In the genomic region with DNA sequence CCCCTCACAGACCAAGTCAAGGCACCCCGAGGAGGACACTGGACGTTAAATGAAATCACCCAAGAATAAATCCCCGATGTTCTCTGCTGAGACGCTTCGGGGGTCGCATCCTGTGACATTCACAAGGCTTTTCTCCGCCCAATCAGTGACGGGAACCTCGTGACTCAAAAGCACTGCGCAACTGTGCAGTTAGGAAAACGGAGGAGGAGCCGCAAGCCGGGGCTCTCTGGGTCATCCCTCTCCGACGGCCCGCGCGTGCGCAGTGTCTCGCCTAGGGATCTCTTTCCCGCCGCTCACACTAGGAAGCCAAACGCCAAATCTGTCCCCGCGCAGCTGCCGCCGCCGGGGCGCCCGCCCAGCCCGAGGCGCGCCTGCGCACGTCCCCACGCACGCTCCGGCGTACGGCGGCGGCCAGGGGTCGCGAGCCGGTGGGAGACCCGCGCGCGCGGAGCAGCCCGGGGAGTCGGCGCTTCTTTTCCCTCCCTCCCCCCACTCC, we compare ENCODE assay signal across 8 mouse cellular contexts. TPM values are rescaled to one million over a fixed set of nuclear protein-coding genes. Genes with fewer than 3 reads are reported as not detected.
DNase-seq lines count a peak whose midpoint lies in the region; ATAC-seq and TF ChIP-seq lines count a peak whose summit lies in the region.

A gene (plus strand): TSS at position 363 of the 496 bp plus-strand sequence.

- H3K27me3 ChIP-seq in E14TG2a.4 (ENCODE audit: insufficient read depth, low read length): no peaks in the 10 kb centered on the region
- H3K27me3 ChIP-seq in forebrain, embryonic 12.5 days: no peaks in the 10 kb centered on the region
- no peaks in the 10 kb centered on the region for H3K27me3 ChIP-seq in heart, postnatal 0 days (ENCODE audit: control insufficient read depth, insufficient read depth, low read length)
- H3K27me3 ChIP-seq in liver, embryonic 16.5 days (ENCODE audit: control insufficient read depth, insufficient read depth, low read depth, low read length): no peaks in the 10 kb centered on the region
- H3K27me3 ChIP-seq in neural tube, embryonic 13.5 days: no peaks in the 10 kb centered on the region
- no peaks in the 10 kb centered on the region for H3K27me3 ChIP-seq in testis, adult 2 months (ENCODE audit: control insufficient read depth, insufficient read depth, low read length)

- peak; percentile 84 for TF ChIP-seq POLR2A in testis, adult 2 months (IDR thresholded peaks at IDR 0.05; ENCODE audit: control insufficient read depth, low read depth, low read length)

- TF ChIP-seq CTCF in E14TG2a.4 (conservative IDR thresholded peaks at IDR 0.05; ENCODE audit: low read length): no peak
- TF ChIP-seq CTCF in heart, postnatal 0 days (IDR thresholded peaks at IDR 0.05; ENCODE audit: low read depth): no peak
- TF ChIP-seq CTCF in testis, adult 2 months (IDR thresholded peaks at IDR 0.05; ENCODE audit: control insufficient read depth, insufficient read depth, insufficient replicate concordance, low read depth, low read length): no peak

- peak; percentile 96 for DNase-seq in c-Kit-positive CD71-positive TER-119-positive erythroid progenitor cells, embryonic 14.5 days (ENCODE audit: low spot score)
- DNase-seq in heart, postnatal 0 days (ENCODE audit: low spot score): peak; percentile 99
- DNase-seq in kidney, postnatal 4 days: peak; percentile 98 to 99

- ATAC-seq in forebrain, embryonic 12.5 days (ENCODE audit: low FRiP score): peak; percentile 96
- ATAC-seq in heart, postnatal 0 days (ENCODE audit: insufficient read depth, low read depth): peak; percentile 96
- peak; percentile 97 for ATAC-seq in liver, embryonic 16.5 days (ENCODE audit: low read depth)
- ATAC-seq in neural tube, embryonic 13.5 days (ENCODE audit: low read depth): peak; percentile 97

- H3K27ac ChIP-seq in forebrain, embryonic 12.5 days: peak within 1 kb of the TSS; percentile 92
- peak within 1 kb of the TSS; percentile 95 for H3K27ac ChIP-seq in heart, postnatal 0 days (ENCODE audit: low read depth)
- H3K27ac ChIP-seq in liver, embryonic 16.5 days (ENCODE audit: low read length): peak within 1 kb of the TSS; percentile 87
- peak within 1 kb of the TSS; percentile 93 for H3K27ac ChIP-seq in neural tube, embryonic 13.5 days (replicated peaks)
- peak within 1 kb of the TSS; percentile 95 for H3K27ac ChIP-seq in testis, adult 2 months (ENCODE audit: control insufficient read depth, insufficient read depth, low read depth, low read length)

- peak; percentile 76; the same call in 1 of the 2 replicates for TF ChIP-seq EP300 in heart, postnatal 0 days (IDR thresholded peaks at IDR 0.05; ENCODE audit: low read depth)

- H3K36me3 ChIP-seq in E14TG2a.4 (ENCODE audit: insufficient read depth, low read length): peaks cover 27% of the 10 kb centered on the region
- peaks cover 11% of the 10 kb centered on the region for H3K36me3 ChIP-seq in forebrain, embryonic 12.5 days (replicated peaks)
- H3K36me3 ChIP-seq in heart, postnatal 0 days (replicated peaks; ENCODE audit: control insufficient read depth, insufficient read depth, low read length): peaks cover 10% of the 10 kb centered on the region; the same call in 1 of the 2 replicates
- peaks cover 3% of the 10 kb centered on the region; the same call in 1 of the 2 replicates for H3K36me3 ChIP-seq in liver, embryonic 16.5 days (ENCODE audit: control insufficient read depth, insufficient read depth)
- H3K36me3 ChIP-seq in neural tube, embryonic 13.5 days: peaks cover 12% of the 10 kb centered on the region; the same call in 1 of the 2 replicates
- H3K36me3 ChIP-seq in testis, adult 2 months (ENCODE audit: control insufficient read depth, insufficient read depth, low read length): no peaks in the 10 kb centered on the region

- H3K9me3 ChIP-seq in E14TG2a.4 (ENCODE audit: low read length): no peaks in the 10 kb centered on the region
- H3K9me3 ChIP-seq in forebrain, embryonic 12.5 days: no peaks in the 10 kb centered on the region
- H3K9me3 ChIP-seq in heart, postnatal 0 days (replicated peaks; ENCODE audit: control insufficient read depth, low read length): no peaks in the 10 kb centered on the region
- H3K9me3 ChIP-seq in liver, embryonic 16.5 days (replicated peaks; ENCODE audit: control insufficient read depth, low read length): no peaks in the 10 kb centered on the region
- H3K9me3 ChIP-seq in neural tube, embryonic 13.5 days: no peaks in the 10 kb centered on the region

- peak within 1 kb of the TSS; percentile 72 for H3K4me2 ChIP-seq in forebrain, embryonic 12.5 days
- peak within 1 kb of the TSS; percentile 81 for H3K4me2 ChIP-seq in heart, postnatal 0 days (ENCODE audit: low read depth, low read length)
- peak within 1 kb of the TSS; percentile 93 for H3K4me2 ChIP-seq in liver, embryonic 16.5 days (ENCODE audit: low read depth, low read length)
- peak within 1 kb of the TSS; percentile 84 for H3K4me2 ChIP-seq in neural tube, embryonic 13.5 days

- WGBS in forebrain, embryonic 12.5 days: under 1% methylated on average over 50 of the region's 53 CpGs
- WGBS in heart, postnatal 0 days: under 1% methylated on average over 50 of the region's 53 CpGs
- under 1% methylated on average over 40 of the region's 53 CpGs for WGBS in liver, embryonic 16.5 days (ENCODE audit: insufficient replicate concordance)
- under 1% methylated on average over 53 of the region's 53 CpGs for WGBS in neural tube, embryonic 13.5 days

- peak within 1 kb of the TSS; percentile 88 for H3K9ac ChIP-seq in forebrain, embryonic 12.5 days
- peak within 1 kb of the TSS; percentile 89 for H3K9ac ChIP-seq in heart, postnatal 0 days (replicated peaks; ENCODE audit: low read depth, low read length)
- H3K9ac ChIP-seq in liver, embryonic 16.5 days (ENCODE audit: low read depth, low read length): peak within 1 kb of the TSS; percentile 95
- H3K9ac ChIP-seq in neural tube, embryonic 13.5 days: peak within 1 kb of the TSS; percentile 87

- peak within 1 kb of the TSS; percentile 99 for H3K4me3 ChIP-seq in E14TG2a.4 (replicated peaks; ENCODE audit: low read length)
- peak within 1 kb of the TSS; percentile 88 for H3K4me3 ChIP-seq in forebrain, embryonic 12.5 days (replicated peaks)
- peak within 1 kb of the TSS; percentile 96 for H3K4me3 ChIP-seq in heart, postnatal 0 days (ENCODE audit: low read depth, low read length)
- peak within 1 kb of the TSS; percentile 92 for H3K4me3 ChIP-seq in liver, embryonic 16.5 days (ENCODE audit: low read depth, low read length)
- peak within 1 kb of the TSS; percentile 93 for H3K4me3 ChIP-seq in neural tube, embryonic 13.5 days
- peak within 1 kb of the TSS; percentile 94 for H3K4me3 ChIP-seq in testis, adult 2 months (ENCODE audit: control insufficient read depth, low read depth, low read length)

- peaks cover 28% of the 10 kb centered on the region for H3K4me1 ChIP-seq in E14TG2a.4 (replicated peaks; ENCODE audit: low read depth, low read length)
- peaks cover 31% of the 10 kb centered on the region for H3K4me1 ChIP-seq in forebrain, embryonic 12.5 days
- H3K4me1 ChIP-seq in heart, postnatal 0 days (ENCODE audit: control insufficient read depth, insufficient read depth): peaks cover 17% of the 10 kb centered on the region
- H3K4me1 ChIP-seq in liver, embryonic 16.5 days (ENCODE audit: control insufficient read depth, low read depth, low read length): peaks cover 11% of the 10 kb centered on the region
- H3K4me1 ChIP-seq in neural tube, embryonic 13.5 days (replicated peaks): peaks cover 40% of the 10 kb centered on the region
- H3K4me1 ChIP-seq in testis, adult 2 months (ENCODE audit: control insufficient read depth, insufficient read depth, low read length): peaks cover 3% of the 10 kb centered on the region

RNA-seq across cellular contexts. Expression of the gene that starts here (rescaled TPM):
- polyA plus RNA-seq in forebrain, embryonic 12.5 days (2016; fragmentation: Nextera tagmentation; extraction: Ambion mirVana): 23.4 and 26.8 TPM in 2 replicates
- total RNA-seq in heart, postnatal 0 days (2014; rRNA removed; ENCODE audit: low replicate concordance): 12.9 and 14.7 TPM in 2 replicates
- 10.0 and 11.5 TPM in 2 replicates for polyA plus RNA-seq in heart, postnatal 0 days (2015; fragmentation: Nextera tagmentation; extraction: Ambion mirVana)
- 6.8 TPM in 2 replicates for polyA plus RNA-seq in liver, embryonic 16.5 days (2015; fragmentation: Nextera tagmentation; extraction: Ambion mirVana)
- polyA plus RNA-seq in neural tube, embryonic 13.5 days (2015; fragmentation: Nextera tagmentation; extraction: Ambion mirVana): 15.8 and 18.3 TPM in 2 replicates
- 6.6 and 8.2 TPM in 2 replicates for polyA plus RNA-seq in testis, adult 2 months (2012; rRNA removed)

Comparison
In these comparisons a context has a peak if more than half of its experiments do, and no peak if none do; other contexts are left out.
1. Peak in every context shown above with its lines: DNase-seq, ATAC-seq, H3K4me3 ChIP-seq and H3K27ac ChIP-seq.